Mouse (Mus musculus): ENCODE data around the gene Antxrl. TPM values are rescaled to one million over a fixed set of nuclear protein-coding genes. Genes with fewer than 3 reads are reported as not detected.

The Antxrl gene
- total and polyA plus RNA-seq, 2 experiments from 2014 or later: not detected

DNA sequence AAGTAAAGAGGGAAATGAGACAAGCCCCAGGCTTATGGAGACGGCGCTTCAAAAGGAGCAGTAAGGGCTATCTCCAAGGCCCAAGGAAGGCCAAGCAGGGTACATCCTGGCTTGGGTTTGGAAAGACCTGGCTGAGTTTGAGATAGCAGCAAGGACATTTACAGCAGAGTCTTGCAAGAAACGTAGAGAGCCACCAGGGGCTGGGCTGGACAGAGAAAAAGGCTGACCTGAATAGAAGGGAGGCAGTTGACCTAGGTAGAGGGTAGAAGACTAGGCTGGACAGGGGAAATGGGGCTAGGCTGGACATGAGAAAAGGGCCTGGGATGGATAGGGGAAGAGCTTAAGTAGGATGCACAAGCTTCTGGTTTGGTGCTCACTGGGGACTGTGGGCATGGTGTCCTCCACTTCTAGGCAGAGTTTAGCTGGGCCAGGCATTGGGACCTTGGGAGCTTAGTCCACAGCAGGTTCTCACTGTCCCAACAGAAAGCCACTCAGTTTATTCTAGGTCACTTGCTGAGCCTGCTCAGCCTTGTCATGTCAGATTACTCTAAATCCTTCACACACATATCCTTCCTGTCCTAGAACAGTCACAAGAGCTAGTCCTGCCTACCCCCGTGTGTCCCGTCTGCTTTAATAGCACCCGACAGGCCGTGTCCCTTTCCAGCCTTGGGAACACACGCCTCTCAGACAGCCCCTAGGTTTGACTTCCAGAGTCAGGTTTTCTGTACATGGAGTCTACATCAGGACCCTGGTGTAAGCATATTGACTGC is 18.5 kb upstream of the Antxrl start:
- TF ChIP-seq CTCF (IDR thresholded peaks at IDR 0.05; ENCODE audit: low read depth) (no peak), EP300 (IDR thresholded peaks at IDR 0.05; ENCODE audit: low read depth) (no peak)
- ATAC-seq (ENCODE audit: insufficient read depth, low read depth): no peak

DNA sequence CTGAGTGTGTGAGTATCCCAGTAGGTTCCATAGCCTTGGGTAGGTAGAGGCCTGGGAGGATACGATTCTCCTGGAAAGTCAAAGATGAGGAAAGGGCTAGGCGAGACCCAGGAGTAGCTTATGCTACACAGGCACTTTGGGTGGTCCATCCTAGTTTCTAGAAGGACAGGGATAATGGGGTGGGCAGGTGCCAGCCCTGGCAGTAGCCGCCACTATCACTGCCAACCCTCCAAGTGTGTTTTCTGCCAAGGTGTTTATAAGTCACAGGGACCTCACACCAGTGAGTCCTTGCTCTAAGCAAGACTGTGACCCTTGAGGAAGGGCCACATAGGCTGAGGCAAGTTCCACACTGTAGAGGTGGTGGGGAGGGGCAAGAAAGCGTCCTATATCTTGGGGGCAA is 11.3 kb upstream of the Antxrl start:
- Histone ChIP-seq H3K27me3 (ENCODE audit: control insufficient read depth, insufficient read depth, low read length) (no peaks in the 10 kb centered on the region), H3K4me3 (ENCODE audit: low read depth, low read length) (no peak overlapping the region), H3K27ac (ENCODE audit: low read depth) (no peak overlapping the region), H3K36me3 (replicated peaks; ENCODE audit: control insufficient read depth, insufficient read depth, low read length) (no peaks in the 10 kb centered on the region), H3K4me1 (ENCODE audit: control insufficient read depth, insufficient read depth) (no peaks in the 10 kb centered on the region), H3K4me2 (ENCODE audit: low read depth, low read length) (no peak overlapping the region), H3K9ac (replicated peaks; ENCODE audit: low read depth, low read length) (no peak overlapping the region), H3K9me3 (replicated peaks; ENCODE audit: control insufficient read depth, low read length) (no peaks in the 10 kb centered on the region)
- WGBS: 78% methylated on average over 4 of the region's 4 CpGs
- ATAC-seq (ENCODE audit: insufficient read depth, low read depth): no peak
- TF ChIP-seq EP300 (IDR thresholded peaks at IDR 0.05; ENCODE audit: low read depth): no peak
- TF ChIP-seq CTCF (IDR thresholded peaks at IDR 0.05; ENCODE audit: low read depth): no peak
- DNase-seq (ENCODE audit: low spot score): no peak

More for the DNA sequence above, 18.5 kb upstream of the Antxrl start:
- Histone ChIP-seq H3K36me3 (replicated peaks; ENCODE audit: control insufficient read depth, insufficient read depth, low read length) (no peaks in the 10 kb centered on the region), H3K27ac (ENCODE audit: low read depth) (no peak overlapping the region), H3K4me2 (ENCODE audit: low read depth, low read length) (no peak overlapping the region), H3K9me3 (replicated peaks; ENCODE audit: control insufficient read depth, low read length) (no peaks in the 10 kb centered on the region), H3K4me1 (ENCODE audit: control insufficient read depth, insufficient read depth) (no peaks in the 10 kb centered on the region), H3K27me3 (ENCODE audit: control insufficient read depth, insufficient read depth, low read length) (no peaks in the 10 kb centered on the region), H3K4me3 (ENCODE audit: low read depth, low read length) (no peak overlapping the region), H3K9ac (replicated peaks; ENCODE audit: low read depth, low read length) (no peak overlapping the region)
- WGBS: 82% methylated on average over 8 of the region's 8 CpGs
- DNase-seq (ENCODE audit: low spot score): no peak

GRCm38 (mm10) chr14:34043341-34043740 is 9.2 kb upstream of the Antxrl start:
- Histone ChIP-seq H3K9ac (replicated peaks; ENCODE audit: low read depth, low read length) (no peak overlapping the region), H3K4me3 (ENCODE audit: low read depth, low read length) (no peak overlapping the region), H3K27me3 (ENCODE audit: control insufficient read depth, insufficient read depth, low read length) (no peaks in the 10 kb centered on the region), H3K4me1 (ENCODE audit: control insufficient read depth, insufficient read depth) (no peaks in the 10 kb centered on the region), H3K27ac (ENCODE audit: low read depth) (no peak overlapping the region), H3K36me3 (replicated peaks; ENCODE audit: control insufficient read depth, insufficient read depth, low read length) (no peaks in the 10 kb centered on the region), H3K4me2 (ENCODE audit: low read depth, low read length) (no peak overlapping the region), H3K9me3 (replicated peaks; ENCODE audit: control insufficient read depth, low read length) (no peaks in the 10 kb centered on the region)
- TF ChIP-seq EP300 (IDR thresholded peaks at IDR 0.05; ENCODE audit: low read depth): no peak
- no peak for TF ChIP-seq CTCF (IDR thresholded peaks at IDR 0.05; ENCODE audit: low read depth)
- 37% methylated on average over 3 of the region's 3 CpGs for WGBS
- no peak for ATAC-seq (ENCODE audit: insufficient read depth, low read depth)
- no peak for DNase-seq (ENCODE audit: low spot score)

DNA sequence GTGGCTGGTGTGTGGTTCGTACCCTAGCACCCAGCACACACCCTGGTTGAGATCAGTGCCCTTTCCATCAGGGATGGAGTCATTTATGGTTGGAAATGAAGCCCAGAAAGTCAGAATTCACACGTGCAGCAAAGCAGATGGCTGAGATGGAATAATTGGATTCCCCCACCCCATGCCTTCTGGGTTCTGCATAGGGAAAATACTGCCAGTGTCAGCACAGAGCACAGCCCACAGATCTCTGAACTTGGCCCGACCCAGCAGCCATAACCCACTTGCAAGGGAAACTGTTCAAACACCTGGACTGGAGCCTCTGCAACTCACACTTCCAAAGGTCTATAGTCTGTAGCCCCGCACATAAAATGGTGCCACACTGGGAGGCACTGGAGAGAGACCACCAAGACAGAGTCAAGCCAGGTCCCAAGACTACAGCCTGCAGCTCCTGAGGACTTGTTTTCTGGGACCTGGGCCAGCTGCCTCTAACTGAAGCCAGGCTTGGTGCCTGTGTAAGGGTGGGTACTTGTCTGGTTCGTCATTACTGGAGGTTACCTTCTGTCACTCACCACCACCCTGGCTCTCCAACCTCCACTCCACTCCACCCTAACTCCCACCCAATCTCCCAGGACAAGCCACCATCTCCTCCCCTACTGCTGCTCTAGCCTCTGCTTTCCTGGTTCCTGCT is 2.3 kb upstream of the Antxrl start:
- Histone ChIP-seq H3K9ac (replicated peaks; ENCODE audit: low read depth, low read length) (no peak overlapping the region), H3K36me3 (replicated peaks; ENCODE audit: control insufficient read depth, insufficient read depth, low read length) (no peaks in the 10 kb centered on the region), H3K4me3 (ENCODE audit: low read depth, low read length) (no peak overlapping the region), H3K4me2 (ENCODE audit: low read depth, low read length) (no peak overlapping the region), H3K27ac (ENCODE audit: low read depth) (no peak overlapping the region), H3K27me3 (ENCODE audit: control insufficient read depth, insufficient read depth, low read length) (no peaks in the 10 kb centered on the region), H3K4me1 (ENCODE audit: control insufficient read depth, insufficient read depth) (no peaks in the 10 kb centered on the region), H3K9me3 (replicated peaks; ENCODE audit: control insufficient read depth, low read length) (no peaks in the 10 kb centered on the region)
- 60% methylated on average over 5 of the region's 5 CpGs for WGBS
- ATAC-seq (ENCODE audit: insufficient read depth, low read depth): no peak
- no peak for TF ChIP-seq CTCF (IDR thresholded peaks at IDR 0.05; ENCODE audit: low read depth)
- no peak for TF ChIP-seq EP300 (IDR thresholded peaks at IDR 0.05; ENCODE audit: low read depth)
- no peak for DNase-seq (ENCODE audit: low spot score)

DNA sequence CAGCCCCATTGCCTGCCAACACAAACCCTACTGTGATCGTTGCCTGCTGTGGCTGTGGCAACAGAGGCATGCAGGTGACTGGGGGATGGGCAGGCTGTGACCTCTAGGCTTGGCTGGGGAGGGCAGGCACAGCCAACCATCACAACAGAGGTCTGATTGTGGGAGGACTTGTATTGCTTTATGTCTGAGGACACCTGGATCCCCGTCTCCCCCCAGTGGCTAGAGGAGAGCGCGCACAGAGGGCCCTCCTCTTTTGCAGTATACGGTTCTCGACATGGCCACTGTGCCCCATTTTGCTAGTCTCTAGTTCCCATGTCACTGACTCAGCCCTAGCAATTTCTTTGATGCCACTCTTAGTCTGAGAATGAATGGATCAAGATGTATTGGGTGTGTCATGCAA is 19.2 kb downstream of the Antxrl start:
- WGBS: 66% methylated on average over 6 of the region's 6 CpGs
- Histone ChIP-seq H3K4me1 (ENCODE audit: control insufficient read depth, insufficient read depth) (0 out of 2 replicates have a peak, but pooled peaks cover 6% of the 10 kb centered on the region), H3K4me2 (ENCODE audit: low read depth, low read length) (no peak overlapping the region), H3K9me3 (replicated peaks; ENCODE audit: control insufficient read depth, low read length) (no peaks in the 10 kb centered on the region), H3K9ac (replicated peaks; ENCODE audit: low read depth, low read length) (no peak overlapping the region), H3K27me3 (ENCODE audit: control insufficient read depth, insufficient read depth, low read length) (no peaks in the 10 kb centered on the region), H3K4me3 (ENCODE audit: low read depth, low read length) (no peak overlapping the region), H3K27ac (ENCODE audit: low read depth) (no peak overlapping the region), H3K36me3 (replicated peaks; ENCODE audit: control insufficient read depth, insufficient read depth, low read length) (no peaks in the 10 kb centered on the region)
- TF ChIP-seq EP300 (IDR thresholded peaks at IDR 0.05; ENCODE audit: low read depth): no peak
- TF ChIP-seq CTCF (IDR thresholded peaks at IDR 0.05; ENCODE audit: low read depth): peak; percentile 29
- ATAC-seq (ENCODE audit: insufficient read depth, low read depth) (no peak), DNase-seq (ENCODE audit: low spot score) (no peak)
